Mouse (Mus musculus) heart, postnatal 36 days (tissue): ENCODE measurements around the gene St6galnac3. TPM values are rescaled to one million over a fixed set of nuclear protein-coding genes. Genes with fewer than 3 reads are reported as not detected.

Experiments
- DNase-seq, 2 experiments: peaks; one replicate each; pipeline ENCODE4 v3.0.0; 2021 to 2022
- intact Hi-C: fragments of 180-260 bp; cut with DNase I; formaldehyde crosslinking; loops from one replicate; pipeline ENCODE4 v1.15.1; 2025
- total RNA-seq, 2 experiments: library from RNA; stranded (reverse); gene quantifications; 2 replicates each; pipeline ENCODE4 v1.2.3; 2021

St6galnac3 gene
- total RNA-seq, 2 experiments from 2014 or later, result 4.1 to 6.6 TPM

DNA sequence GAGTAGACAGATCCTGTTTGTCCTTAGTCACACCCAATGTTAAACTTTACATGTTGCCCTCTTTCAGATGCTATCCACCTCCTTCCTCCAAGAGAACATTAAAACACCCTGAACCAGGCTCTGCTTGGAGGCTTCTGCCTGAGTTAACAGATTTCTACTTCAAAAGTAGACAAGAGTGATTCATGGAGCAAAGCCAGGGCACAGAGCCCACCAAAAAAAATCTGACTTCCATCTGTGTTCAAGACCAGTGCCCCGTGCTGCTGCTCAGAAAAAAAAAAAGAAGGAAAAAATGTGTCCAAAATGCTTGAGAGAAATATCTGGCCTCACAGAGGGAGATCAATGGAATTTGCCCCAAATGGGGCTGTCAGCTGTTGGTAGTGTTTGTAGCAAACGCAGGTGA is 186.6 kb downstream of the St6galnac3 start:
- intact Hi-C loops, result no loop called here
- no peak for DNase-seq

DNA sequence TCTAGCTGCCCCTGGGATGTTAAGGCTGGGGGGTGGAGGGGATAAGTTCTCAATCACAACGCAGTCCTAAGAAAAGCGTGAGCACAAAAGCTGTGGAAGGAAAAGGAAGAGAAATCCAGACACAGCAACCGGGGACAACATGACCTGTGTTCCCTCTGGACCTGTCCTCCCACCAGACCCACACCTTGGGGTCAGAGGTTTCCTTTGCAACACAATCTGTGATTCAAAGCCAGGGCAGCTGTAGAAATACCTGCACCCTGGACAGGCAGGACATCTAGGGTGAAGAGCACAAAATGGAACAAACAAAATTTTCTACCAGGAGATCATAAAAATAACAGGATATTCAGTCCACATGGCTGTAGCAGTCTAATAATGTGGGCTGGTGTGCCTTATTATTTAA is 187.5 kb downstream of the St6galnac3 start:
- DNase-seq, result no peak

DNA sequence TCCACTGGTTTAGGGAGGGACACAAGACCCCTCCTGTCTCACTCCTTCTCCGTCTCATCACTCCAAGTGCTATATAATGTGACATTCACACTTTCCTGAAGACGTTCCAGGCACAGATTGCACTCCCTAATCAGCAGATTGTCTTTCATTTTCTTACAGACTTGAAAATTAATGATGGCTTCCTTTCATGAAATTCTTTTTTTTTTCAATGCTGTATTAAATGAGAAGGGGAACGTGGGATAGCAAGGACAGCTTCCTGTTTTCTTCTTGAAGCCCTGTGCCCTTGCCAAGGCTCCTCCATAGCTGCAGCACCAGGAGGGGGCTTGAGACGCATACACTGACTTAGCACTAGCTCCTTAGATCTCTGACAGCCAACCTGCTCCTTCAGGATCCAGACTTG is 188.7 kb downstream of the St6galnac3 start:
- intact Hi-C loops, result no loop called here
- DNase-seq, result no peak

More for the DNA sequence above, 187.5 kb downstream of the St6galnac3 start:
- intact Hi-C loops, result no loop called here

DNA sequence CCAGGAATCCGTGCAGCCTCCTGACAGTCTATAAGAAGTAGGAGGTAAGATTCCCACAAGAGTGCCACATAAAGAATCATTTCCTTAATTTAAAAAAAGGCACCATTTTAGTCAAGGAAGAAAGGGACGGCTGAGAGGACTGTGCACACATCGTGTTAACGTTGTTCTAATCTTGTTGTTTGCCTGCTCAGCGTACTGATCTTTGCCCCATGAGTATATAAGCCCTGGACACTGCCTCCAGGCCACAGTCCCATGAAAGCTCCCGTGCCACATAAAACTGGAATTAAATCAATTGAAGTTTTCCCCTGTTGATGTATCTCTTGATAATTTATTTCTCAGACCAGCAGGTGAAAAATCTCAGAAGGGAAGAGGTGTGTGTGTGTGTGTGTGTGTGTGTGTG is 195.8 kb downstream of the St6galnac3 start:
- intact Hi-C loops, result no loop called here
- no peak for DNase-seq

DNA sequence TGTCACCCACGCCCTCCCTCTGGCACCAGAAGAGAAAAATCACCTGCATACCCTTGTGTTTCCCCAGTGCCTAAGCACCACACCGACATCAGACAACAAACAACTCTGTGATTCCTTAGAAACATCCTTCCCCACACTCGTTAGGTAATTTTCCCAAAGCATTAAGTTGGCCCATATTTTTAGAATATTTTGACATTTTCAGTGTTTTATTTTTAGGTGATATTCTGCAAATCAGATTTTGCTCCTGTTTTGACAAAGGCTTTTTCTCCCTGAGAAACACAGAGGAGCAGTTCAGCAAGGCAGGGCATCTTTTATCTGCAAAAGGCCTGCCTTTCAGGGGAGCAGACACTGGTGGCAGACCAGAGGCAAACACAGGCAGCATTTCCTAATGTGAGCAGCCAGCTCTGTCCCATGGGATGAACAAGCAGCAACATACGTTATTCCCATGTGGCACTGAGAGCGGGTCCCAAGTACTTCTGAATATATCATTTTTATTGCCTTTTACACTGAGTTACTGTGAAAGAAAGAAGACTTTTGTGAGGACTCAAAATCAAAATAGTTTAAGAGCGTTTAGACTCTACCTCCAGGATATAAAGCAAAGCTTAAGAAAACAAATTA is 199.7 kb downstream of the St6galnac3 start:
- intact Hi-C loops, result no loop called here

DNA sequence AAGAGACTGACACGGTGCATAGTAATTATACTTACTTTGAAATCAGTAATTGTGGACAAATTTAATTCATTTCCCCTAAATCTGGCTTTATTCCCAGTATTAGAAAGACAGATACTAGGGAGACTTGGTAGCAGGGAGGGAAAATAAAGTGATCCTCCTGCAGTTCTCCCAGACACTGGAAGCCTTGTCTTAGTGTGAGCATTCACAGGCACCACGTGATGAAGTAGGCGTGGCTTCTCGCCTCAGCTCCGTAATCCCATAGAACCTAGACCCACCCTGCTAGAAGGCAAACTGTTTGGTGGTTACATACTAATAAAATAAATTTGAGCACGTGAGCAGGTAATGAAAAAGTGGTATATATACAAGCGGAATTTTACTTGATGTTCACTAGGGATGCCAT is 208.1 kb downstream of the St6galnac3 start:
- no peak for DNase-seq
- intact Hi-C loops, result no loop called here

More for the DNA sequence above, 199.7 kb downstream of the St6galnac3 start:
- DNase-seq, result no peak

DNA sequence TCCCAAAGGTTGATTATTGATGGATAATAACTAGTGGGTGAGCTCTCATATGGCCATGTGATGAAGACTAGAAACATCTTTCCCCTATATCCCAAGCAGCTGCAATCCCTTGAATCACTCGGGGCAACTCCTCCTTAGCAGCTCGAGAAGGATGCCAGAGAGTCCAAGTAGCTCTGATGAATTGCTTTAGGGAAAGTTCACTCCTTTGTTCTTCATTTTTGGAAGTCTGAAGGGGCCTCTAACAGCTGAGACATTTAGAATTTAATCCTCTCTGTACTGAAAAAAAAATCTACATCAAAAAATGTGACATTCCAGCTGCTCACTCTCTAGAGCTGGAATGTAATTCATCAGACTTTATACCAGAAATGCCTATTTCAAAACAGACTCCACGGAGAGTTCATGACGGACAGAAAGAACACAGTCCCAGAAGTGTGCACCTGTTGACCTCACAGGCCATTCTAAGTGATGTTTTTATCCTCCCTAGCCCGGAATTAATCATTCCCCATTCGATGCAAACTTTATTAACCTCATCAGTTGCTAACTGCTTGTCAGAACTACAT is 211.4 kb downstream of the St6galnac3 start:
- DNase-seq, result no peak
- intact Hi-C loops, result no loop called here

DNA sequence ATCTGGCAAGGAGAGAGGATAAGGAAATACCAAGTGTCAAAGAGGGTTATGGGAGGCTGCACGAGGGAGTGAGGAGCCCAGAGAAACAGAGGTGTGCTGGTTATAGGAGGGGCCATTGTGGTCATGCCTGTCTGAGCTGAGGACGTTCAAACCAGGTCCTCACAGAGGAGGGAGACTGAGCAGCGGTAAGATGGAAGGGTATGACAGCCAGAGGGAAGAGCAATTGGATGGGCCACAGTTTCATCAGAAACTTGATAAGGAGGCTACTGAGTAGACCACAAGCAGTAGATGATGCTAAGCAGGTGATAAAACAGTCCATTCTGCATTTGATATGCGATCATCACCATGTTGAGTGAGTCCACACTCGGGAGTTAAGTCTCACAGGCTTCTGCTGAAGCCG is 212.4 kb downstream of the St6galnac3 start:
- DNase-seq, result no peak
- intact Hi-C loops, result no loop called here

DNA sequence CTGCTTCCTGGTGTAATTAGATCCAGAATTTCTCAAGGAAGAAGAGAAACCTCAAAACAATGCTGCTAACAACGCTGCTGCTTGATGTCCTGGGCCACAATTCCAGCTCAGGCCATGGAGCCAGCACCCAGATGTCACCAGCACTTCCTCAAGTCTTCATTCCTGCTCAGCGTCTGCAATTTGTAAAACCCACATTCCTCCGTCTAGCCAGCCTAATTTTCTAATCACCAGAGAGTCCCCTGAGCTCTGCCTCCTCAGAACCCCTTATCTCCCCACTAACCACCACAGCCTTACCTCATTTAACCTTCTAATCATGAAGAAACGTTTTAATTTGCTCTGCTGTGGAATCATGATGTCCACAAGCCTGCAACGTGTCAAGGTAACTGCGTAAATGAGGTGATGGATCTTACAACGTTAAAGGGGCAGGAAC is 213.8 kb downstream of the St6galnac3 start:
- no peak for DNase-seq
- intact Hi-C loops, result no loop called here

DNA sequence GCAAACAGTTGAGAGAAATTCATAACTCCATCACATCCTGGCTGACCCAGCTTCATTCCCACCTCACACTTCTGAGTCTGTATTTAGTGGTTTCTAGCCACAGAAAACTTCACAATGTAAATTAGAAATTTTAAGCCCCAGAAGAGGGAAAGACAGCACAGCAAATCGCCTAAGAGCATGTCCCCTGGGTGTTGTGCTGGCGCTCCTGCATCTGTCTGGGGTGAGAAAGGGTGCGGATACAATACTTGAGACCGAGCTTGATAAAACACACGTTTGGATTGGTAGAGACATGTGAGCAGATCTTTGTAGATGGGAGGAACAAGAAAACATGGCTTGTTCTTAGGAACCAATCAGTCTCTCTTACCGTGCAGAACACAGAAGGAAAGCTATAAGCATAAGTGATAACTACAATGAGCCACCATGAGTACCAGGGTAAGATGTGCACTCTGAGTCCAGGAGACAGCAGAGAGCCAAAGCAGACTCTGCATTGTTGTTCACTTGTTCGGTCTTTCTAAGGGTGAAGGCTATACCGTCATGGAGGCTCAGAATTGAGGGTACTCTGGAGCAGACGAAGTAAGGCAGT is 214.8 kb downstream of the St6galnac3 start:
- DNase-seq, result no peak
- intact Hi-C loops, result no loop called here

DNA sequence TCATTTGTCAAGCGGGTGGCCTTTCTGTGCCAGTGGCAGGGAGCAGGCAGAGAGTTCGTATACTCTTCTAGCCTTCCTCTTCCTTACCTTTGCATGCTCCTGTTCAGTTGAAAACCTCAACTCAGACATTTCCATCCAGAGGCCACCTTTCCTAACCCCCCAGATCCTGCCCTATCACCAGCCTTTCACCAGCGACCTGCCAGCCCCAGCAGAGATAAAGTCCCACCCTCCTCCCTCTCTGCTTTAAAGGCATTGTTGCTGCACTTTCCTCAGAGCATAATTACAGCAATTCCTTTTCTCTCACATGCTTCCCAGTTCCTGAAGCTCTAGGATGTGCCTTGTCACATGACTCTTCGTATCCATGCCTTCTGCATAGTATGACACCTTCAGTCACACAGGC is 215.3 kb downstream of the St6galnac3 start:
- no peak for DNase-seq
- intact Hi-C loops, result no loop called here

DNA sequence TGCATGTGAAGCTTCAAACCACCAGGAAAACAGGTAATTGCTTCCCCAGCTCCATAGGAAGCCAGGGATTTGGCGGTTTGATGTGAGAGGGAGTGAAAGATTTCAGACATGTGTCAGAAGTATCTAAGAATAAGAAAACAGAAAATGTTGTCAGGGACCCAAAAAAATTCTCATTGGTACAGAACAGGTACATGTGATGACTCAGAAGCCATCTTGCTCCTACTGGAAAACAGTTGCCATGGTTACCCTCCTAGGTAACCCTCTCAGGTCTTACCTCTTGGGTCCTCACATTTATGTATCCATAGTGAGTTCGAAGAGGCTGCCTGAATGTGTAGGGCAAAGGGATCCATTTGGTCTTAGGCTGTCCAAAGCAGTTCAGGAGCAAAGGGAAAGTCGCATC is 215.9 kb downstream of the St6galnac3 start:
- DNase-seq, result no peak
- intact Hi-C loops, result no loop called here

DNA sequence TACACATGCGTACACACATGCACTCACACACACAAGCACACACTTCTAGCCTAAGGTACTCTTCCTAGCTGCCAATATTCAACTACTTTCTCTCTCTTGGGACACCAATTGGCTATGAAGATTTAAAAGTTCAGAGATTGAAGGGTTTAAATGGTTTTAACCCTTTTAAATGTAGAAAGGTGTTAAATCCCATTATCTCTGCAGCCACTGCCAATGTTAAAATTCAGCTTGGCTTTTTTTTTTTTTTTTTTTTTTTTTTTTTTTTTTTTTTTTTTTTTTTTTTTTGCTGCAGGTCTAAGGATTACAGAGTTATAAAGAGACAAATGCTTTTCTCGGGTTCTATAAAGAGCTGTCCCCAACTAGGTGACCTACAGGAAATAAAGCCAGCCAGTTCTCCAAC is 216.4 kb downstream of the St6galnac3 start:
- no peak for DNase-seq
- intact Hi-C loops, result no loop called here

DNA sequence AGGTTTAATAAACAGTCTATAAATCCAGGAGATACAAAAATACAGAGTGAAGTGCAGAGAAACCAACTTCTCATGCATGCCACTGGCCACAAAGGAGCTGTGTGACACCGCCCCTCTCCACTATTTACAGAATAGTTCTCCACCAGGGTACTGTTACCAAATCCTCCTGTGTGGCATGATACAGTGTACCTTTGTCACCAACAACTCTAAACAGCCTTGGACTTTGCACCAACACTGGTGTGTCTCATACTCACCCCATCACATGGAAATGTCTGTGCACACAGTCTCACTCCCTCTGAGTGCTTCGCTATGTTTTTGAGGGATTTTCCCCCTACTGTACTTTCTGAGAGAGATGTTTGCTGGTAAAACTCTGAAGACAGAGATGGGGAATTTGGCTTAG is 217.4 kb downstream of the St6galnac3 start:
- intact Hi-C loops, result no loop called here
- DNase-seq, result no peak

DNA sequence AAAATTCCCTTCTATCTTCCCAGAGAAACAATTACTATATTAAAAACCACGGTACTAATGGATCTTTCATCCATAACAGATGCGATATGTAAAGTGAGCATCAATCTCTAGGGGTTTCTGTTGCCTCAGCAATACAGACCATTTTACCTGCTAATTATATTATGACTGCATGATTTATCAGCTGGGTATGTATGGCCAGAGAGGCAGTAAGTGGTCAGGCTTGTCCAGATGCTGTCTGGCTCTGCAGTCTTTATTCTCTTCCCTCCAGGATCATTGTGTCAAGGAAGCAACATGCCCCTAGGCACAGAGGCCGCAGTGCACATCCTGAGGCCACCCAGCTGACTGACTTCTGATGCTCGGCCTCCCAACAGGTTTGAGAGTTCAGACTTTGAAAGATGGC is 222.5 kb downstream of the St6galnac3 start:
- DNase-seq, result no peak
- intact Hi-C loops, result no loop called here

DNA sequence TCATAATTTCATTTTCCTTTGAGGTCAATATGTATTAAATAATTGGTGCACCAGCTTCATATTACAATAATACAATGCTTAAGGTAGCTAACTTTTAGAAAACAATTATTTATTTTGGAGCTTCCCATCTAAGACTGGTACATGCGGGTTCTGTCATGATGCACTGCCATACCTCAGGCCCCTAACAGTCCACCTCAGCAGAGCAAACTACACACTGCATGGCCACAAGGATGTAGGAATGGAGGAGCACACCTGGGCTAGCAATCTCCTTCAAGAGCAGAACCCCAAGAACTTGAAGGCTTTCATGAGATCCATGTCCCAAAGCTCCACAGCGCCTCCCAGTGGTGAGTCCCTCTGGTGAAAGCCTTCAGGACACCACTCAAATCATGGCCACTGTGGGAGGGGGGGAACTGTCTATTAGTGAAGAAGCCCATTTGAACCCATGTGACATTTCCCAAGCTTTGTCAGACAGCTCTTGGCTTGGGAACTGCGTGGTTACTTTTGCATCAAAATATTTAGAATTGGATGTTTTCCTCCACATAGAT is 223.6 kb downstream of the St6galnac3 start:
- intact Hi-C loops, result no loop called here
- peak; percentile 24 to 67 for DNase-seq

DNA sequence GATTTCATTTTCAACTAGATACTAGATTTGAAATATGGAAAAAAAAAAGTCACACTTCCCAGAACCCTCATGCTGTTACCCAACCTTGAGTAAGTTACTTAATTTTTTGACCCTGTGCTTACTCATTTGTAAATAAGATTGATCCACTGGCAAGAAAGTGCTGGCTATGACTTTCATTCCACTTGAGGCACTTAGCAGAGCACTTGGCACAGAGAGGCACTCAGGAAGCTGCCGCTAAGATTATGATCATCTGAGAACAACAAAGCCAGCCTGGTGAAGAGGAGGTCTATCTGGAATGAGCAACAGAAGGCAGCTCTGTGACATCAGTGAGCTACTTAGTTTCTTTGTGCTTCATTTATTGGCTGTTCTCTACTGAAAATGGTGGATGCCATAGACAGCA is 232.0 kb downstream of the St6galnac3 start:
- no peak for DNase-seq
- intact Hi-C loops, result no loop called here

DNA sequence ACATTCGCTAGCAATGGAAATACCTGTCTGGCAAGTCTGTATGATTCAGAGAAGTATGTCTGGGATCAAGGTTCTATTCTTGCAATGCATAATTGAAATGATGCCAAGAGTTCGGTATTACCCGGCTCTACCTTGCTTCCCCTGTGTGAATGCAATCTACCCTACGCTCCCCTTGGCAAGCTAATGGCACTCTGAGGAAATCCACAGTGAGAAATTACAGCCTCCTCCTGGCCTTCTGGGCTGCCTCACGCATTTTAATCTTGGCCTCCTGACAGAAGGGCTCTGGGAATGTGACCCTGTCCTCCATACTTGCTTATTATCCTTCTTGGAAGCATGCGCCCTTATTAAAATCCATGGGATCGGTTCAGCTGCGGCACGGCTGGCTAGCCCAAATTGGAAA is 235.3 kb downstream of the St6galnac3 start:
- intact Hi-C loops, result no loop called here

DNA sequence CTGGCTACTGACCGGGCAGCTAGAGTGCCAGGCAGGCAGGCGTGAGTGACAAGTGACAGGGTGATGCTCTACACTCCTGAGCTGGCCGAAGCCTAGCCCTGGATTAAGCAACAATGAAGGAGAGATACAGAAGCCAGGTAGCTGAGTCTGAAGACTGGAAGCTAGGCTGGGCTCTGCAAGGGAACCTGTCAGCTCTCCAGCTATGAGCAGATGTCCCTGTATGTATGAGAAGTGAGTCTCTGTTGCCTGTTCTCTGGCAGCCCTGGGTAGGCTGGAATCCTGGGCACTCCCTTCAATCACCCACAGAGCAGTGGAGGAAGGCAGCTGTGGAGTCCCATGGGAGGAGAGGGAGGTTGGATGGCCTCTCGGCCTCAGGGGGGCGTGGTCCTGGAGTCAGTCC is 236.0 kb downstream of the St6galnac3 start:
- DNase-seq, result no peak
- intact Hi-C loops, result no loop called here

More for the DNA sequence above, 235.3 kb downstream of the St6galnac3 start:
- DNase-seq, result no peak

DNA sequence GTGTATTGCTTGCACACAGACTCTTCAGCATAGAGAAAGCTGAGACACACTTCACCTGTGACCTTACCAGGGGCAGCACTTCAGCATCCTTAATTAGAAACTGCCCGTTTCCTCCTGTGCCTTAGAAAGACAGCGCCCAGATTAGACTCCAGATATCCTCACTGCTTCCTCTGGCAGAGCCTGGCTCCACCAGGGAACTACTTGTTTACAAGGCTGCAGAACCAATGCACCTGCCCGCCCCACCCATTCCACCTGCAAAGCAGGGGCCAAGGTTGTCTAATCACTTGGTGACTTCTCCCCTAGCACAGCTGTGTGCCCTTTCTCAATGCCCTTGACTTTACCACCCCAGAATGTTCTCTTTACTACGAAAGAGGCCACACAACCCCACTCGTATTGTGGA is 239.8 kb downstream of the St6galnac3 start:
- intact Hi-C loops, result no loop called here
- no peak for DNase-seq

DNA sequence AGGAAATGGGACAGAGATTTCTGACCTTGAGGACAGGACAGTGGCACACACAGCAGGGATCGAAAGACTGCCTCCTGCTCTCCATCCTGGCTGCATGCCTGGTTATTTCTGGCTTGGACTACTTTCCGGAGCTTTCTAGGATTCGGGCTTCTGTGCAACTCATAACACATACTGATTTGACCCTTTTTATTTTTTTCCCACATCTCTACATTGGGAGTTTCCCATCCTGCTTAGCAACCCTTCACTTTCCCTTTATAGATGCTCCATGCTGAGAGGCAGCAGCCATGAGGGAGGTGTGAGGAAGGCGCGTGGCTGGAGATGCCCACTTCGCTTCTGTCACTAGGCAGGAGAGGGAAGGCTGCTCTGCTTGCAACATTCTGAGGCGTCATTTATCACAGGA is 240.3 kb downstream of the St6galnac3 start:
- peak; percentile 31 for DNase-seq

DNA sequence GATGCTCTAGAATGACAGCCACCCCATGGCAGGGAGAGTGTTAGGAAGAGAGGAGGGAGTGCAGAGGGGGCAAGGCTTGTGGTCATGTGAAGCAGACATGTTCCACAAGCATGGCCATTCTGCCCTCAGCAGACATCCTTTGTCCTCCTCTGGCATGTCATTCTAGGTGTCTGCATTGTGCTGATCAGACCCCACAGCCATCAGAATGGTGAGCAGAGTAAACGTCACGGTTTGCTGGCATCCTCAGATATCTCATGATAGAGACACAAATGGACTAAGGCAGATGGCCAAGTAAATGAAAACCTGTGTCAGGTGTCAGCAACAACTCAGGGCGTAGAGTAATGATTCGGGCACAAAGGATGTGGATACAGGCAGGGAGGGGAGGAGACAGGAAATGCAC is 241.3 kb downstream of the St6galnac3 start:
- DNase-seq, result no peak
- intact Hi-C loops, result no loop called here

More for the DNA sequence above, 240.3 kb downstream of the St6galnac3 start:
- intact Hi-C loops, result no loop called here
